Mouse (Mus musculus) adrenal gland, postnatal 10 days (tissue): ENCODE data around the gene Ugt1a9. TPM values are rescaled to one million over a fixed set of nuclear protein-coding genes. Genes with fewer than 3 reads are reported as not detected.

ENCODE experiments used
- DNase-seq: peaks from one replicate; pipeline ENCODE4 v3.0.0; 2021; ENCODE audit warnings: mixed read lengths
- total RNA-seq, 2 experiments: library from RNA; stranded (reverse); gene quantifications; 2 replicates each; pipeline ENCODE4 v1.2.3; 2021

Gene Ugt1a9
- total RNA-seq, 2 experiments from 2014 or later: 4.1 to 6.3 TPM

DNA sequence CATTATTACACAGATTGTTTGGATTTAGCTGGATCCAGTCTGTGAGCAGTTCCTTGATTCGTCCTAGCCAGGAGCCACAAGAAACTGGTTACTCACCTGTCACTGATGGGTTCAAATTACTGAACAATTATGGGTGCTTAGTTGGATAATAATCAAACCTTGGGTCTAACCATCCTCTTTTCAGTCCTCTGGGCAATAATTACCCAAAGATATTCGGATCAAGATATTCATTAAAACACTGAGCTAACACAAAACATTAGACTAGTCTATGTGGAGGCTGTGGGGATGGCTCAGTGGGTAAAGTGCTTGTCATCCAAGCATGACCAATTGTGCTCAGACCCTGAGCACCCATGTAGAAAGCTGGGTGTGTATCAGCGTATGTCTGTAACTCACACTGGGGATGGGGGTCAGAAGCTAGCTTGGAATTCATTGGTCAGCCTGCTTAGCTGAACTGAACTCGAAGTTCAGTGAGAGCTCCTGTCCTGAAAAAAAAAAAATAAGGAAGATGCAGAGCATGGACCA, 165.4 kb downstream of the Ugt1a9 start:
- DNase-seq: no peak

DNA sequence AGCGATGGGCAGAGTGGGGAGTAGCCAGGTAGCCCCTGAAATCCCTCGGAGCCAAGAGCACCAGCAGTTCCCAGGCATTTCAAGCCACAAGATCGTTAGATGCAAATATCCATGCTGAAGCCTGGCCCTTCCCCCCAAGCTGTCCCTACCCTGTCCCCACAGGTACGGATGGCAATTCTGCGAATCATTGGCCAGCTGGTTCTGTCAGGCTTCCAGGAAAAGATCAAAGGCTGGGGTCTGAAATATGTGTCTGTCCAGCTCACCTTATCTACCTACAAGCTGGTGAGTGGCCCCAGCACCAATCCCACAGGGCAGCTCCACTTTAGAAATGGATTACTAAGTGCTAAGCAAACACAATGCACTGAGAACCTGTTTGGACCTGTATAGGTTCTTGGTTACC, 166.7 kb downstream of the Ugt1a9 start:
- no peak for DNase-seq

DNA sequence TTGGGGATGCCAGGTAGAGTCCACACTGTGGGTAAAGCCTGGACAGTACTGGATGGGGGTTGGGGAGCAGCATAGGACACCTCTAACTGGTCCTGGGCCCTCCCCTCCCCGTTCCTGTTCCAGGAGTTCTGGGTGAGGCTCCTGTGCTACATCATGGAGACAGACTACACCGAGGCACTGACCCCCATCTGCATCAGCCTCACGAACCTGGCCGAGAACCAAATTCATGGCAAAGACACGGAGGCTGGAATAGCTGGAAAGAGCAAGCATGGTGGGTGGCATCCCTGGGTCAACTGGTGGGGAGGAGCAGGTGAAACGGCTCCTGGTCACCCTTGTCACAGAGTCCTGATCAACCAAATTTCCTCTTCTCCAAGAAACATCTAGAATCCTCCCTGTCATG, 168.2 kb downstream of the Ugt1a9 start:
- no peak for DNase-seq

DNA sequence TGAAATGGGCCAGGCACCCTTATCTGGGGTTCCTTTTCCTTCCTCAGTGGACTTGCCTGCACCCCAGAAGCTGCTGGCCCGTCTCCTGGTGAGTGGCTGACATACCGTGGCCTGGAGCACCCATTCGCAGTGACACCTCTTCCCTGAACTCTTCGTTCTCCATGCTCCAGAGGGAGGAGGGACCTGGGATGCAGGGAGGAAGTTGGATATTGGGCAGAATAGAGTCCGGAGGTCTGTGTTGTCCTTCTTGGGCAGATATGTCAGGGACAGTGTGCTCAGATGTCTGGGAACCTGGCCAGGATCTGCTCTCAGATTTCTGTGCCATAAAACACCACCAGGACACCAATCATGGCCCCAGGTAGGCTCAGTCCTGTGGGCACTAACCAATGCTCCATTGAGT, 169.5 kb downstream of the Ugt1a9 start:
- no peak for DNase-seq

DNA sequence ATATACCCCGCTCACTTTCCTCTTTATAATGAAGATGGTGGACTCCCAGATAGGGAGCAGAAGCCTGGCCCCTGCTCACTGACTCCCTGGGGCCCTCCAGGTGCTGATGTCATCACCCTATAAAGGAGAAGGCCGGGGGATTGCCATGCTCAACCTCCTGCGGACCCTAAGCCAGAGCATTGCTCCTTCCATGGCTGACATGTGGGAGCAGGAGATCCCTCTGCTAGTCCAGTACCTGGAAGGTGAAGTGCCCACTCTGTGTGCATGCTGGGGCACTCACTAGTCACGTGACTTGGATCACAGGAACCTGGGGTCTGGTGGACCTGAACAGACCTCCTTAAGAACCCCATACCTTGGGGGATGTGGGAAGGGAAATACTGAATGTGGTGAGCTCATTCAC, 170.0 kb downstream of the Ugt1a9 start:
- DNase-seq: no peak

DNA sequence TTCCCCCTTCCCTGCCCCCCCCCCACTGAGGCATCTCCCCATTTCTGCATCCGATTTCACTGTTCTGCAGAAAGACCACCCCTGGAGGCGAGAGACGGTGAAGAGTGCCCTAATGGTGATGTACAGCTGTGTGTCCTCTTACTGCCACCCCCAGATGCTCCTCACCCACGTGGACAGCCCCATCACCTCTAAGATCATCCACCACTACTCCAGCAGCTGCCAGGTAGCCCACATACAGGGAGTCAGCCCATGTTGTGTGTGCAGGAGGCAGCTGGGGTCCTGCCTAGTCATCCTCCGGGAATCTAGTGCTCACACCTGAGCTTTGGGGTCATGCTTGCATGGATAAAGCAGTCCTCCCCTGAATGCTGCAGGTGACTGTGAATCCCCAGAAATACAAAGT, 173.3 kb downstream of the Ugt1a9 start:
- DNase-seq: no peak

DNA sequence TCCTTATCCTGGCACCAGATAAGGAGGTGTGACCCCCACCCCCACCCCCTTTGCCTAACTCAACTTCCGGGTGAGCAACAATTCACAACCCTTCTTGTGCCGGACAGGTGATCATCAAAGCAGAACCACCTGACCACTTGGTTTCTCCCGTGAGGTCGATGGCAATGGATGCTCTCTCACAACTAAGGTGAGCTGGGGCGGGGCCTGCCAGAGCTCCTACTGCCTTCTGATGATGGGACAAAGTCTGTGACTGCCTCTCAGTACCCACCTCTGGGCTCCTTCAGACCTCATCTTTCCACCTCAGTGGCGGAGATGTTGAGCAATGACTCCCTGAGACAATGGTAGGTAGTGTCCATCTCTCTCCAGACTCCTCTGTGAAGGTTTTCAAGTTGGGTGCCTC, 175.3 kb downstream of the Ugt1a9 start:
- no peak for DNase-seq

DNA sequence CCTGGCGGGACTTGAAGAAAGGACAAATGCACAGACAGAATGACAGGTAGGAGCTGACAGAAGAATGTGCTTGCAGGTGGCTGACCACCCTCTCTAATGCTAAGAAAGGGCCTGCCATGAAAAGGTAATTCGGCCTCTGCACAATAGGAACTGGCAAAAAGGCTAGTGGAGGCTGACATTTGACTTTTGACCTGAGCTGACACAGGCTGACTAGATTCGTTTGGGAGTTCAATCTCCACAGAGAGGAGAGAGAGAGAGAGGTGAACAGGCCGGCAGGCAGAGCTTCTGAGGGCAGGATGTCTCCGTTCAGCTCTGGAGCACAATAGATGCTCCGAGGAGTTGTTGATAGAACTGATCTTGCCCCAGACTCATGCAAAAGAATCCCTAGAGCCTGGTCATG, 175.8 kb downstream of the Ugt1a9 start:
- DNase-seq: no peak

DNA sequence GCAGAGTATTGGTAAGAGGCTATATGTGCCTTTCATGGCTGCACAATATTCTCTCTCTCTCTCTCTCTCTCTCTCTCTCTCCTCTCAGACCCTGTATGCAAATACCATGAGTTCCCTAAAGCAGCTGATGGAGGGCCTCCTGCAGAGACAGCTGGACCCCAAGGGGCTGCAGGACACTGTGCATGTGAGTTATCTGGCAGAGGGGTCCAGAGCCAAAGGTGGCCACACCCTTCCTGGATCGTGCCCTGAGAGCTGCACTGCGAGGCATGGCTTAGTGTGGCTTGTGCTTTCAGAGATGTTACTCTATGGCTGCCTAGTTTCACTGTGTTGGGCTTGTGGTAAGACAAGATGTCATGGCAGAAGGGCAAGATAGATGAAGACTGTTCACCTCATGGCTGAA, 177.1 kb downstream of the Ugt1a9 start:
- no peak for DNase-seq

DNA sequence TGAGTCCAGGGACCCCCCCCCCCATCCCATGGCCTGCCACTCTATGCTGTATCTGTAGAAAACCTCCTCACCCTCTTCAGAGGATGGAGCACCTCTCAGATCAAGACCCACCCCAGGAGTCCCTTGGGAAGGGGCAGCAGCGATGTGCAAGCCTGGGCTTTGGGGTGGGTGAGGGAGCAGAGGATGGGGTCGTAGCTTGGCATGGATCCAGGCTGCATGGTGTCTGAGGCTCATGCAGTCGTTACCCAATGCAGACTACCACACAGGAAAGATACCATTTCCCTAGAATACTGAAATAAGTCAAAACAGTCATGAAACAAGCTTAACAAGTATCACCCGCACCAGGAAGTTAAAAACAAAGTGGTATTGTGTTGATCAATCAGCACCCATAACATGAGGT, 178.1 kb downstream of the Ugt1a9 start:
- DNase-seq: no peak

DNA sequence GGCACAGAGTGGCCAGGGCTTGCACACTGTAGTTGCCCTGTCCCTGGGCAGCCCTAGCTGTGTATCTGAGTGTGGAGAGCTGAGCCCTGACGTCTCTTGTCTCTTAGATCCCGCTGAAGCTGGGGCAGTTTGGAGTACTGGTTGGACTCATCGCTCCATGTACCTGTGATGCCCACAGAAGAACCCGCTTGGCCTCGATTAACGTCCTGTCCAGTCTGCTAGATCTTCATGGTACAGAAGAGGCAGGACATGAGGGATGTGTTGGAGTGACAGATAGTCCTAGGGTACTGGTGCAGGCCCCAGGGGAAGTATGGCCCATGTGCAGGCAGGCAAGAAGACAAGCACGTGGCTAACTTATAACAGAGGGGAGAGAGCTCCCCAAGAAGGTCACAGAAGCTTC, 179.0 kb downstream of the Ugt1a9 start:
- DNase-seq: no peak

DNA sequence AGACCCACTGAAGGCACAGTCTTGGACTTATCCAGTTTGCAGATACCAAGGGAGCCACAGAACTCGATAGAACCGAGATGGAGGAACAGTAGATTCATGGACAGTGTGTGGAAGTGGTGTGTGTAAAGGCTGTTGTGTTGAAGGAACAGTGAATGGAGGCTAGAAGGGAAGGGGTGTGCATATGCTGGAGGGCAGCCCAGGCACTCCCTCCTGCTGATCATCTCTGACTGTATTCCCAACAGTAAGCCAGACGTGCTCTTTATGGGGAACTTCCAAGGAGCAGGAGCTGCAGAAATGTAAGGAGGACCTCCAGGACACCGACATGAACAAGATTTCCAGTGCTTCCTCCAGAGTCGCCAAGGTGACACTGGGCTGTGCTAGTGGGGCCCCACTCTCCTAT, 179.4 kb downstream of the Ugt1a9 start:
- DNase-seq: no peak

DNA sequence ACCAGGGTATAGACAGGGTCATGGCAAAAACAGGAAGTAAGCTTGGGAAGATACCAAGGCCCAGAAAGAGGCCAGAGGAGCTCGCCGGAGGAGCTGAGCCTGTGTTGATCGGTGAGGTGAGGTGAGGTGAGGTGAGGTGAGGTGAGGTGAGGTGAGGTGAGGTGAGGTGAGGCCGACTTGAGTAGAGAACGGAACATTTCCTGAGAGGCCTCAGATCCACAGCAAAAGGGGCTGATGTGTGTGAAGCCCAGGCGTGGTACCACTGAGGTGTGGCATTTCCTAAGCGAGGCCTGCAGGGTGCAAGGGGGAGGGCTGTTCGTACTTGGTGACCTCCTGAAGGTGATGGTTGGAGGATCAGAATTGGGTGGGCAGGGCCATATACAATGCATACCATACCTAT, 182.5 kb downstream of the Ugt1a9 start:
- no peak for DNase-seq

DNA sequence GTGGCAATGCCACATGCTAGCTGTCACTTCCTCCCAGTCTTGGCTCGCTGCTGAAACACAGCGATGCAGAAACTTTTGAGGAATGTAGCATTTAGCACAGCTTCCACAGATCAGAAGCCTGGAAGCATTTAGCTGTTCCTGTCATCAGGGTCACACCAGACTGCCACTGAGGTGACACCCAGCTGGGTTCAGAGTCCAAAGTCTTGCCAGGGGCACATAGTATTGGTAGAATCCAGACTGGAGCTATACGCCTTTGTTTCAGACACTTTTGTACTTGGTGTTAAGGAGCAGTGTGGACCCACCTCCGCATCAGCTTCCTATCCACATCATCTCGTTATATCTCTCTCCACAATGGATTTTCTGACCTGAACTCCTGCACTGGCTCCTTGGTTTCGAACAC, 182.9 kb downstream of the Ugt1a9 start:
- no peak for DNase-seq

DNA sequence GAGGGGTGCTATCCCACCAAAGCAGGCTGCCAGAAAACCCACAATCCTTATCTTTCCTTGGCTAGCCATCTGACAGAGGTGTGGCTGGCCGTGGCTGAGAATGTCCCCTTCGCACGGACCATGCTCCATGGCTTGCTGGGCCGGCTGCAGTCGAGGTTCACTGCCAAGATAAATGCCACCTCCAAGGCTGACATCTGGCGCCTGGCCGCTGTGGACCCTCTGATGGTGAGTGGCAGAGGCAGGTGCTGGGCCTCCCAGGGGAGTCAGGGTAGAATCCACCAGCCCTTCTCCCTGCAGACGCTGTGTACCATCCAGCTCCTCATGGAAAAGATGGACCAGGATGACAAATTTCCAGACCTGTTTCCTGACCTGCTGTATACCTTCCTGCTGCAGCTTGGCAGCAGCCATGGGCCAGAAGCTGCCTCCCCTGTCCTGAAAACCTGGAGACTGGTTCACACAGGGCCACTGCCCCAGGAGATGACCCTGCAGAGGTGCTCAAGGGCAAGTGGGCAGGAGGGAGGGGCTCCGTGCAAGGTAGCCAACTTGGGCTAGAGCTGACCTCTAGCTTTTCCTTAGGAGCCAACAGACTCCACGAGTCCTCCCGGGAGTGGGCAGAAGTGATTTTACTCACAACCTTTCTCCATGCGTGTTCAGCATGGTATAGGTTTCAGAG, 184.3 kb downstream of the Ugt1a9 start:
- DNase-seq: no peak

DNA sequence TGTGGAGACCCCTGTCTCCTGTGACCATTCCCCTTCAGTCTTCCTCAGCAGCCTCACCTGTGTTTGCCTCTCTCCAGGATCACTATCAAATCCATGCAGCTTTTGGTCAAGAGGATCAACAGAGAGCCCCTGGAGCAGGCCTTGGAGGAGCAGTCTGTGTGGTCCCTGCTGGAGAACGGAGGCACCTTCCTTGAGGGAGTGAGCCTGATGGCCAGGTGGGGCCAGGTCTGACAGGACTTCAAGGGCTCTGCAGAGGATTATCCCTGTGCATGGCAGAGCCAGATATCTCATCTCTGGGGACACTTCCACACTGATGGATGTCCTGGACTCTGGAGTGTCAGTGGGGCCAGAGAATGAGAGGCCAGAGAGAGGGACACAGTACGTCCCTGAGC, 184.9 kb downstream of the Ugt1a9 start:
- no peak for DNase-seq

DNA sequence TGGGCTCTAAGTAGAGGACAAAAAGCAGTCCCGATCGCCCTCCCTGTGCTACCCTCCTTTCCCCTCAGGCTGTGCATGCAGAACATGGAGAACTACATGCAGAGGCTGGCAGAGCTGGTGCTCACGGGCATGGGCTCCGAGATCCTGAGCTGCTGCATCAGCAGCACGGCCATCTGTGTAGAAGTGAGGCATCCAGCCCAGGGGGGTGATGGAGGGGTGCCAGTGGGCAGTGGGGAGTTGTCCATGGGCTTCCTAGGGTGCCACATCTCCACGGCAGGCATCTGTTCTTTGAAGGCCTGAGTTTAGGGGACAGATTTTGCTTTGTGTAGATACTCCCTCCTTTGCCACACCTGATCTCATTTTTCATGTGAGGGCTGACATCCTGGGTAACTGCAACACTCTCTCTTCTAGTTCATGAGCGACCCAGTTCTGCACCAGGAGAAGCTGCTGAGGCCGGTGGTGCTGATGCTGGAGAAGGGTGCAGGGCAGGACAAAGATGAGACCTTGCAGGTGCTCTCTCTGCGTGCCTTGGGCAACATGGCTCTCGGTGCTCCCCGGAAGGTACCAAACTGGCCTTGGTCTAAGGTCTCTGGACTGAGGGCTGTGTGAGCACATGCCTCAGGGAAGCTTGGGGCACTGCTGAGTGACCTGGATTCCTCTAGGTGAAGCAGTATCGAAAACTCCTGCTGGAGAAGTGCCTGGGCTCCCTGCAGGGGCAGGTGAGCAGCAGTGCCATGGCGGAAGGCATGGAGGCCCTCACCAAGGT, 185.6 kb downstream of the Ugt1a9 start:
- DNase-seq: peak; percentile 36

DNA sequence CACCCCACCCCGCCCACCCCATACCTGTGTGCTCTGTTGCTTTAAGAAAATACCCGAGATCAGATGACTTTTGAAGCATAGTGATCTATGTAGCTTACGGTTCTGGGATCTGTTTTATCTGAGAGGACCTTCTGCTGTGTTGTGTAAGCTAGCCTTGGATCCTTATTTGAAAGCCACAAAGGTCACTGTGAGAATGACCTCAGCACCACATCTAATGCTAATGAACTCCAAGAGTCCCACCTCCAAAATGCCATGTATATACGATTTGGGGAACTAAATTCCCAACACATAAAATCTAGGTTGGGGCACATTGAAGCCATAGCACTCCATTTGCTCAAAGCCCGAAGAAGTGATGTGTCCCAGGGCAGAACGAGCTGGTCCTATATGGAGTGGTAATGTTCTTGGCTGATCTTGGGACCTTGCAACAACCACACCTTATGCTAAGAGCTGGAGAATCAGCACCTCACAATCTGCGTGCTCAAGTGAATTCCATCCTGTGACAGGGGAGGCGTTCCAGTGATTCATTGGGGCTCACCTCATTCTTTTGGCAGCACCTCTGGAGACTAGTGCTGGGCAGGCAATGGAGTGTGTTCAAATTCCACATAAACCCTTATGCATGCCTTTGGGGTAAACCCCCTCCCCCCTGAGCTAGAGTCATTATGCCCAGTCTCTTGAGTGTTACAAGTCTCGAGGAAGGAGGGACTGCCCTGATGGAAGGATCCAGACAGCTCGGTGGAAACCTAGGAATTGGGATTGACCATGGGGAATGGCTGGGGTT, 186.5 kb downstream of the Ugt1a9 start:
- DNase-seq: no peak

DNA sequence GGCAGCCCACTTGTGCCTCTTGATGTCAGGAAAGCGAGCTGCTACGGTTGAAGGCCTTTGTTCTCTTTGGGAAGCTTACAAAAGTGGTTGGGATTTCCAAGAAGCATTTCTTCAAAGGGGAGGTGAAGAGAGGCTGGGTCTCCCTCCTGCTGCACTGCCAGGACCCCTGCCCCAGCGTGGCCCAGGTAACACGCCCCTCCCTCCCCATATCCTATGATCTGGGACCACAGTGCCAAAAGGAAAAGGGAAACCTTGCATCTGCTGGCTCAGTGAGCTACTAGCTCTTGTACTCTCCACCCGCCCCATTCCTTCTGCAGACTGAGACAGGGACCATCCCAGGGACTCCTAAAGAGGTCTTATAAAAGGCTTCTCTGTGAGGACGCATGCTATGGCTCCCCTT, 187.1 kb downstream of the Ugt1a9 start:
- no peak for DNase-seq

DNA sequence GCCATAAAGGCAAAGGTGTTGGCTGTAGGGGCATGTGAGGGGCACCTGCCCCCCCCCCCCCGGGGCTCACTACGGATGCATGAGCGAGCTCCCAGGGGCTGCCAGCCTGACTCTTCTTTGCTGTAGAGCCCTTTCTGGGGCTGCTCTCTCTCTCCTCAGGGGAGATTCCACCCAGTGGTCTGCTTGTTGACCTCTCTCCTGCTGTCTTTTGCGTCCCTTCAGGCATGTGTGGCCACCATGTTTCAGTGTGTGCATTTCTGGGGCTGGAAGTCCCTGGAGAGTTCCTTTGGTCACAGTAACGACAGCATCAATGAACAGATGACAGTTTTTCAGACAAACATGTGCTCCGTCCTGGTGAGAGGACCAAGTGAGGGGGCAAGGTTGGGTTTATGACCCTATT, 187.8 kb downstream of the Ugt1a9 start:
- DNase-seq: no peak

DNA sequence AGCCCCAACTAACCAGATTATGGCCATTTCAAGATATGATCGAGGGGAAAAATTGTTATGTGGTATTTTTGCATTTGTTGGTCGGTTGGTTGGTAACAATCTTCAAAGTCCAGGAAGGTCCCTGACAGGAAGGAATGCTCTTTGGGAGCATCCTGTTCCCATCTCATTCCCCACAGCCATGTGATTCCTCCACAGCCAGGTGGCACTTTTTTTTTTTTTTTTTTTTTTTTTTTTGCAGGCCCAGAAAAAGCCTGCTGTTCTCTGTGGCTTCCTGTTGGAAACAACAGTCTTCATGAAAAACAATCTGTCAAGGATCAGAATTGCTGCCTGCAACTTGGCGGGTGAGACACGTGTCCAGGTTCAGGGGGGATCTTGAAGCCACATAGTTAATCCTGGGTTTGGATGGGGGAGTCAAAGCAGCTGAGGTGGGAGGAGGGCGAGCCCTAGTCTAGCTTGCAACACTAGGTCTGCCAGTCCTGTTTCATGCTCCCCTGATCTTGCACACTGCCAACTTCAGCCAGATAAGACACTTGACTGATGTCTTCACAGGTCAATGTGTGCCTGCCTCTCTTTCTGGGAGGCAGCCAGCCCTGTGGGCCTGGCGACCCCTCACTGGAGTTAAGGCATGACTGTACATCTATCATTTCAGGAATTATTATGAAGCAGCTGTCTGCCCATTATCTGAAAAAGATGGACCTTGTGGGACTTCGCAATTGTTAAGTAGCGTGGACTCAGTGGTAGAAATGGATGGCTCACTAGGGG, 188.5 kb downstream of the Ugt1a9 start:
- peak; percentile 60 for DNase-seq

DNA sequence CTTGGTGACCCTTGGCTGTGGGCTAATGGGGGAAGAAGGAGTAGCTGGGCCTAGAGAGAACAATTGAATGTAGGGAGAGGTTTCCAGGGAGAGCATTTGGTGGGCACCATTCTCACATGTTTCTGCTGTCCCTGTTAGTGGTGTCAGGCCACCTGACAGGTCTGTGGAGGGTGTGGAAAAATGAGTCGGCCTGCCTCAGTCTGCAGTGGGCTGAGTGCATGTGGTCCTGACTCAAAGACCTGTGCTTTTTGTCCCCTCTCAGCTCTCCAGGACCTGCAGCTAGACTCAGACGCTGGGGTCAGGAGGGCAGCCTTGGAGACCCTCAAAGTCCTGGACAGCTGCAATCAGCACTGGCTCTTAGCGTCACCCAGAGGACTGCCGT, 189.0 kb downstream of the Ugt1a9 start:
- no peak for DNase-seq
